Mouse (Mus musculus) midbrain, embryonic 14.5 days (tissue): ENCODE data around the gene Olfr1153. TPM values are rescaled to one million over a fixed set of nuclear protein-coding genes. Genes with fewer than 3 reads are reported as not detected.

Experiments
- ATAC-seq: fragments of 200-750 bp; cut with Nextera tagmentation; 2 replicates; pipeline ENCODE4 v1.8.0; 2017; ENCODE audit warnings: moderate number of reproducible peaks, moderate library complexity; ENCODE audit not compliant: low FRiP score, low TSS enrichment
- DNase-seq: peaks from one replicate; pipeline ENCODE4 v3.0.0-alpha.2; 2015
- H3K27ac ChIP-seq: fragments of 300-500 bp; sonication (generic); replicated peaks from 2 replicates; pipeline ENCODE4 v1.5.1; 2014; ENCODE audit warnings: mild to moderate bottlenecking, low read depth, low read length, moderate library complexity
- H3K27me3 ChIP-seq: fragments of 300-500 bp; sonication (generic); 2 replicates; pipeline ENCODE4 v1.6.1; 2014; ENCODE audit warnings: low read length, control low read depth, mixed read lengths; ENCODE audit not compliant: control insufficient read depth, insufficient read depth
- H3K36me3 ChIP-seq: fragments of 300-500 bp; sonication (generic); 2 replicates; pipeline ENCODE4 v1.6.1; 2014; ENCODE audit warnings: low read length, control low read depth; ENCODE audit not compliant: control insufficient read depth, insufficient read depth
- H3K4me1 ChIP-seq: fragments of 300-500 bp; sonication (generic); 2 replicates; pipeline ENCODE4 v1.6.1; 2014; ENCODE audit warnings: mild to moderate bottlenecking, antibody characterized with exemption, low read length, control low read depth; ENCODE audit not compliant: control insufficient read depth, insufficient read depth
- H3K4me2 ChIP-seq: fragments of 300-500 bp; sonication (generic); 2 replicates; pipeline ENCODE4 v1.6.1; 2014; ENCODE audit warnings: mild to moderate bottlenecking, low read length, moderate library complexity
- H3K4me3 ChIP-seq: fragments of 300-500 bp; sonication (generic); replicated peaks from 2 replicates; pipeline ENCODE4 v1.5.1; 2014; ENCODE audit warnings: low read depth, low read length
- H3K9ac ChIP-seq: fragments of 300-500 bp; sonication (generic); replicated peaks from 2 replicates; pipeline ENCODE4 v1.6.1; 2014; ENCODE audit warnings: mild to moderate bottlenecking, low read length, moderate library complexity
- H3K9me3 ChIP-seq: fragments of 300-500 bp; sonication (generic); 2 replicates; pipeline ENCODE4 v1.6.1; 2016; ENCODE audit warnings: low read length, control low read depth, mixed read lengths; ENCODE audit not compliant: control insufficient read depth
- WGBS: fragments of 180-500 bp; shearing (Covaris S2); extraction: QIAGEN DNeasy Blood & Tissue Kit; methylation state at CpG from one replicate; pipeline ENCODE4 v1.1.7; 2014; 5-methylcytosine and 5-hydroxymethylcytosine counted together
- polyA plus RNA-seq: library from polyadenylated mRNA; unstranded; fragments of >200 nt; fragmentation: Nextera tagmentation; extraction: Ambion mirVana; gene quantifications from 2 replicates; pipeline ENCODE4 v1.2.1, GENCODE M21; 2014

Gene Olfr1153
- polyA plus RNA-seq = not detected in 2 replicates

DNA sequence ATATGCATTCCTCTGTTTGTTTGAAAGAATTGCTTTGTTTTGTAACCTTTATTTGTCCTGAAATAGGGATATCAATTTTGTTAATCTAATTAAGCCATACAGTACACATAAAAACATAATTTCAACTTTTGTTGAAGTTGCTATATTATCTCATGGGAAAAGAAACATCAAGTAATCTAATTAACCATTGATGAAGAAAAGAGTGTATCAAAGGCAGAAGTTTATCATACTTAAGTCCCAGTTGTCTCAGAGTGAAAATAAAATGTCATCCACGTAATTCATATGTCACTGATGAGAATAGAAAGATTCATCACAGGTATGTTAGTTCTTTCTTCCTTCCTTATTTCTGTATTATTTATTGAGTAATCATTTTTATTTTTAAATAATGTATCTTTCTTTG is at the start of gene Olfr1153:
Gene Olfr1153, plus strand, starts transcription at position 301 of the 400 bp plus-strand sequence.
- Histone ChIP-seq H3K4me1 (no peaks in the 10 kb centered on the region), H3K4me3 (no peak within 1 kb of the TSS), H3K4me2 (no peak within 1 kb of the TSS), H3K27ac (no peak within 1 kb of the TSS), H3K9me3 (no peaks in the 10 kb centered on the region), H3K27me3 (no peaks in the 10 kb centered on the region), H3K9ac (no peak within 1 kb of the TSS), H3K36me3 (no peaks in the 10 kb centered on the region)
- 93% methylated on average over 1 of the region's 1 CpGs for WGBS
- ATAC-seq (no peak), DNase-seq (no peak)

DNA sequence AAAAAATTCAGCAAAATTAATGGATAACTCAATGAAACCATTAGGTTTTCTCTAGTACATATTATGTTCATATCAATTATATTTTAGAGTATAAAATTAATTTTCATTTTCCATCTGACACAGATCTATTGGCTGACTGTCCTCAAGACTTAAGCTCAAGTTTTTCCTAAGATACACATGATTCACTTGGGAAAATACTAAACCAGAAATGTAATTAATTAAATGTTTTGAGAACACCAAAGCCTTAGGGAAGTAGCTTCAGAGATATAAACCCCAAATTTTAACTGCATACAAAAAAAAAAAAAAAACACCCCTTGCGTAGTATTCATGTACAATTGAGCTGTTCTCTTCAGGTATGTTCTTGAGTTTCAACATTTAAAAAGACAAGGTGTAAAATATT is 39.2 kb upstream of the Olfr1153 start, which contains the start of gene Olfr1151:
Gene Olfr1151, plus strand, starts transcription at position 301 of the 400 bp plus-strand sequence.
- no peak within 1 kb of the TSS for H3K27ac ChIP-seq
- no peak for DNase-seq
- H3K4me2 ChIP-seq = no peak within 1 kb of the TSS
- no peaks in the 10 kb centered on the region for H3K27me3 ChIP-seq
- H3K36me3 ChIP-seq = no peaks in the 10 kb centered on the region
- H3K9ac ChIP-seq = no peak within 1 kb of the TSS
- ATAC-seq = no peak
- WGBS = 82% methylated on average over 1 of the region's 1 CpGs
- H3K9me3 ChIP-seq = no peaks in the 10 kb centered on the region
- no peaks in the 10 kb centered on the region for H3K4me1 ChIP-seq
- H3K4me3 ChIP-seq = no peak within 1 kb of the TSS

DNA sequence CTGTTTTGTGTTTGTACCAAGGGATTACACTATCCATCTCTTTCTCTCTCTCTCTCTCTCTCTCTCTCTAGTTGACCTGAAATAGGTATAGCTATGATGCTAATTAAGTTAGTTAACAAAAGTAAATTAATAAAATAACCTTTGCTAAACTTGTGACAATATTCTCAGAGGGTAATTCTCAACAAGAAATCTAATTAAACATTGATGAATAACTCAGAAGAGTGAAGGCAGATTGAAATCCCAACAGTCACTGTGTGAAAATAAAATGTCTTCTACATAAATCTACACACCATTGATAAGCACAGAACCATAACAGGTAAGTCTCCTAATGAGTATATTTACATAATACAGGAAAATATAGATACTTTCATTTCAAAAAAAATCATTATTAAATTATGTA is 28.6 kb upstream of the Olfr1153 start, which contains the start of gene Olfr1152:
Gene Olfr1152, plus strand, starts transcription at position 301 of the 400 bp plus-strand sequence.
- ATAC-seq (no peak), DNase-seq (no peak)
- Histone ChIP-seq H3K4me1 (no peaks in the 10 kb centered on the region), H3K27ac (no peak within 1 kb of the TSS), H3K27me3 (no peaks in the 10 kb centered on the region), H3K36me3 (no peaks in the 10 kb centered on the region), H3K9me3 (no peaks in the 10 kb centered on the region), H3K4me2 (no peak within 1 kb of the TSS), H3K4me3 (no peak within 1 kb of the TSS), H3K9ac (no peak within 1 kb of the TSS)

DNA sequence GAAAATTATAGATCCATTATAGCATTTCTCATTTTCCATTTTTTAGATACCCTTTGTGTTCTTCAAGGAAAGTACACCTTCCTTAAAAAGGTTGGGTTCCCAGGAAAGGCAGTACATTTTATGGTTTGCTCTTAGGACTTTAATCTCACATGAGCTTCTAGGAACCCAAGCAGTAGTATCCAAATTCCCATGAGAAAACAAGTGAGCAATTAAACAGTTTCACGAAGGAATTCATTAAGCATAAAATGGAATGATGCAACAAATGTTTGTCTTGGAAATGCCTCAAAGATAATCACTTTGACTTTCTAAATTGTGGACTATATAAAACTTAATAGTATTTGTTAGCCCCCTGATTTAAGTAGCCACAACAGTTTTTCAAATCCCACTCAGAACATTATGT is 10.3 kb downstream of the Olfr1153 start, which contains the start of gene Olfr1154:
Gene Olfr1154, minus strand, starts transcription at position 101 of the 400 bp plus-strand sequence.
- ATAC-seq = no peak
- 91% methylated on average over 1 of the region's 1 CpGs for WGBS

DNA sequence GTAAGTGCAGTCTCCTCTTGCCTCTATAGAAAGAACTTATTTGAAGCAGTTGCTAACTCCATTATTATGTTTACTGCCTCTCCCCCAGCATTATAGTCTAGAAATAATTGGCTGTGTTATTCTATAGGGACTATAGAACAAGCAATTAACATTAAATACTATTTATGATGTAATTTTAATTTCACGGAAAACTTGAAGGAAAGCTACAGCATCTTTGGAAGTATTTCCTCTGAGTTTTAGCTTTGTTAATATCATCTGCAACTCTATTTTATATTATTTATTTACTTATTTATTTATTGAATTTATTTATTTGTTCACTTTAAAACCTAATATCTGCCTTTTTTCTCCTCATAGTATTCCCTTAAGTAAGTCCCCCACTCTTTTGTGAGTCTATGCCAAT is 50.3 kb downstream of the Olfr1153 start, which contains the start of gene Olfr1155:
Gene Olfr1155, minus strand, starts transcription at position 101 of the 400 bp plus-strand sequence.
- ATAC-seq (no peak), DNase-seq (no peak)
- H3K9ac ChIP-seq = no peak within 1 kb of the TSS
- no peaks in the 10 kb centered on the region for H3K27me3 ChIP-seq
- WGBS = 96% methylated on average over 1 of the region's 1 CpGs
- no peaks in the 10 kb centered on the region for H3K9me3 ChIP-seq
- H3K4me3 ChIP-seq = no peak within 1 kb of the TSS
- no peak within 1 kb of the TSS for H3K4me2 ChIP-seq
- H3K4me1 ChIP-seq = no peaks in the 10 kb centered on the region
- no peaks in the 10 kb centered on the region for H3K36me3 ChIP-seq
- no peak within 1 kb of the TSS for H3K27ac ChIP-seq

More for the DNA sequence above, 10.3 kb downstream of the Olfr1153 start, which contains the start of gene Olfr1154:
- Histone ChIP-seq H3K4me3 (no peak within 1 kb of the TSS), H3K4me1 (no peaks in the 10 kb centered on the region), H3K9me3 (no peaks in the 10 kb centered on the region), H3K9ac (no peak within 1 kb of the TSS), H3K36me3 (no peaks in the 10 kb centered on the region), H3K27ac (no peak within 1 kb of the TSS), H3K4me2 (no peak within 1 kb of the TSS), H3K27me3 (no peaks in the 10 kb centered on the region)
- DNase-seq = no peak

Other genes with a start within 250 kb of the Olfr1153 start
- gene Olfr1133, start 247.6 kb upstream of the Olfr1153 start, polyA plus RNA-seq = not detected in 2 replicates
- not detected in 2 replicates for gene Olfr1134, start 236.5 kb upstream of the Olfr1153 start, polyA plus RNA-seq
- gene Olfr1135, start 221.3 kb upstream of the Olfr1153 start, polyA plus RNA-seq = not detected in 2 replicates
- gene Olfr1136, start 201.0 kb upstream of the Olfr1153 start, polyA plus RNA-seq = not detected in 2 replicates
- gene Olfr1137, start 181.8 kb upstream of the Olfr1153 start, polyA plus RNA-seq = not detected in 2 replicates
- gene Olfr1138, start 155.0 kb upstream of the Olfr1153 start, polyA plus RNA-seq = not detected in 2 replicates
- gene Olfr1140, start 151.2 kb upstream of the Olfr1153 start, polyA plus RNA-seq = not detected in 2 replicates
- not detected in 2 replicates for gene Olfr1141, start 141.0 kb upstream of the Olfr1153 start, polyA plus RNA-seq
- gene Olfr152, start 115.5 kb upstream of the Olfr1153 start, polyA plus RNA-seq = not detected in 2 replicates
- not detected in 2 replicates for gene Olfr1143, start 94.4 kb upstream of the Olfr1153 start, polyA plus RNA-seq
- gene Olfr1145, start 85.1 kb upstream of the Olfr1153 start, polyA plus RNA-seq = not detected in 2 replicates
- not detected in 2 replicates for gene Olfr1148, start 64.4 kb upstream of the Olfr1153 start, polyA plus RNA-seq
- not detected in 2 replicates for gene Olfr1150-ps1, start 51.0 kb upstream of the Olfr1153 start, polyA plus RNA-seq
- not detected in 2 replicates for gene Olfr1151, start 39.1 kb upstream of the Olfr1153 start, polyA plus RNA-seq
- not detected in 2 replicates for gene Olfr1152, start 28.5 kb upstream of the Olfr1153 start, polyA plus RNA-seq
- not detected in 2 replicates for gene Olfr1154, start 10.2 kb downstream of the Olfr1153 start, polyA plus RNA-seq
- not detected in 2 replicates for gene Olfr1155, start 50.2 kb downstream of the Olfr1153 start, polyA plus RNA-seq
- gene Olfr1156, start 58.1 kb downstream of the Olfr1153 start, polyA plus RNA-seq = not detected in 2 replicates
- not detected in 2 replicates for gene Olfr1157, start 73.3 kb downstream of the Olfr1153 start, polyA plus RNA-seq
- gene Olfr74, start 79.7 kb downstream of the Olfr1153 start, polyA plus RNA-seq = not detected in 2 replicates
- not detected in 2 replicates for gene Olfr1158, start 95.2 kb downstream of the Olfr1153 start, polyA plus RNA-seq
- gene Olfr1160, start 113.3 kb downstream of the Olfr1153 start, polyA plus RNA-seq = not detected in 2 replicates
- gene Olfr1161, start 127.8 kb downstream of the Olfr1153 start, polyA plus RNA-seq = not detected in 2 replicates
- gene Olfr73, start 142.7 kb downstream of the Olfr1153 start, polyA plus RNA-seq = not detected in 2 replicates
- gene Olfr1162, start 156.2 kb downstream of the Olfr1153 start, polyA plus RNA-seq = not detected in 2 replicates
- not detected in 2 replicates for gene Olfr1163, start 176.9 kb downstream of the Olfr1153 start, polyA plus RNA-seq
- not detected in 2 replicates for gene Olfr1164, start 199.0 kb downstream of the Olfr1153 start, polyA plus RNA-seq
- gene Olfr1166, start 233.3 kb downstream of the Olfr1153 start, polyA plus RNA-seq = not detected in 2 replicates